Mouse (Mus musculus): ENCODE measurements around the gene Defb39.

Gene Defb39

DNA sequence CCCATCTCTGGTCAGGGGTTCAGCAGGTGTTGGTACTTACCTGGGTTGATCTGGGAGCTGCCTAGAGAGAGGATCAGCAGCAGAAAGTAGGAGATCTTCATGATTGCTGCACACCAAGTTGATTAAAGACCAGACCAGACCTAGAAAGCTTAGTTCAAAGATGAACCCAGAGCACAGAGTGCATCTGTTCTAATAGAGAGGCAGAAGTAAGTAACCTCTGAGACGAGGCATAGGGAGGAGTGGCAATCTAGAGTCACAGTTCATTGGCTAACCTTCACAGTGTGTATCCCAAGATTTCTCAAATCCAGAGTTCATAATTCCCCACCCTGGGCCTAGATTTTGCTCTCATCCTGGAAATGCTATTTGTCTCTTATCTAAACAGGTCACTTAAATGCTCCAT lies at the start of gene Defb39:
Gene Defb39 (minus strand): TSS at position 101 of the 400 bp plus-strand sequence.
- DNase-seq (ENCODE audit: low spot score), result no peak

DNA sequence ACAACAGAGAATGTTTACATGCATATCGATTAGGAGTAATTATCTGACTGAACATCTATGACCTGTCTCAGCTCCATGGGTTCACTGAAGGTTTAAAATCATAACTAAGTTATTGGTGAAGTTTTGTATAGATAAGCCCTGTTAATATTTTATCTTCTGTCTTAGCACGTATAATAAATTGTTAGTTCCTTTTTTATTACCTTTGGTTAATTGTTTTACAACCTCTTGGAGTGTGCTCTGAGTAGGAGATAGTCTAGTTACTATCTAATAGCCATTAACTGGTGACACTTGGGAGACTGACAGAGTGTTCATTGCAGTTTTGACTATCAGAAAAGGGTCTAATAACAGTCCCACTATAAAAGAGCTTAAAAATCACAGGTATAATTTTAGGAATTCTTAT lies 1.4 kb upstream of the Defb39 start:
- DNase-seq (ENCODE audit: low spot score), result no peak

DNA sequence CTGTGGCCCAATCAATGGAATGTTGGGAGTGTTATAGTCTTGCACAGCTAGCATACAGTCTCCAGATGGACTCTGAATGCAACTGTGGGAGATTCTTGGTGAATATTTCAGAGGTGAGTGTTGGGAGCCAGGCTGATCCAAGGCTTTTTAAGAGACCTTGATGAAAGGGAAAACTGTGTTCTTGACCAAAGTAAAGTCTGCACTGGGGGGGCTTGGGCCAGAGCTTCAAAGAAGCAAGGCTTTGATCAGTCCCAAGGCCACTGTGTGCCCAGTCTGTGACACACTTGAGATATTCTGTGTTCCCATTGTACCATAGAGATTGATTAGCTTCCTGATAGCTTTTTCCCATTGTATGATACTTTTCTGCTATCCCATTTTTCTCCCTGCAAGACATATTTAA lies 1.7 kb downstream of the Defb39 start:
- DNase-seq (ENCODE audit: low spot score), result no peak

GRCm38 (mm10) chr8:19045242-19045641 lies 19.4 kb downstream of the Defb39 start:
- no peak for DNase-seq (ENCODE audit: low spot score)

DNA sequence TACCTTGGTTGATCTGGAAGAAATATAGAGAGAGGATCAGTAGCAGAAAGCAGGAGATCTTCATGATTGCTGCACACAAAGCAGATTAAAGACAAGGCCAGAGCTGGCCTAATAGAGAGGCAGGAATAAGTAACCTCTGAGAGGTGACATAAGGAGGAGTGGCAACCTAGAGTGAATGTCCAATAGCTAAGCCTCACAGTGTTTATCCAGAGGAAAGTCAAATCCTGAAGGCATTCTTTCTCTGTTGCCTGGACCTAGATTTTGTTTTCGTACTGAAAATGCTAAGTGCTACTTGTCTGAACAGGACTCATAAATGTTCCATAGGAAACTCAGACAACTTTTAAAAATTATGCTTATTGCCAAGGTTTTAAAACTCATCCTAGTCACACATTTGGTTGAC lies 38.1 kb downstream of the Defb39 start, which contains the start of gene Defb38:
Gene Defb38 (minus strand): TSS at position 101 of the 400 bp plus-strand sequence.
- no peak for DNase-seq (ENCODE audit: low spot score)

All from ovary, postnatal 36 days (tissue).